ENCODE assay signal across 22 mouse cellular contexts in genomic region chr11:34277047-34277445, GRCm38 (mm10). TPM values are rescaled to one million over a fixed set of nuclear protein-coding genes. Genes with fewer than 3 reads are reported as not detected.
DNase-seq lines count a peak whose midpoint lies in the region; ATAC-seq and TF ChIP-seq lines count a peak whose summit lies in the region.
"Had no signal": no experiment of that assay in that cellular context is flagged by ENCODE, and none has a peak within 500 bp of the region (broad histone marks: within the 10 kb centered on the region; RNA-seq: fewer than 3 reads in every experiment).

No protein-coding gene starts in this region.

- 0 out of 2 replicates have a peak overlapping the region, but pooled peaks have one; percentile 17 for H3K27ac ChIP-seq in forebrain, embryonic 13.5 days
- H3K27ac ChIP-seq in forebrain, embryonic 10.5 days, result no peak overlapping the region
- no peak overlapping the region for H3K27ac ChIP-seq in midbrain, embryonic 15.5 days
- H3K27ac ChIP-seq in stomach, postnatal 0 days (replicated peaks), result no peak overlapping the region
- H3K27ac ChIP-seq in limb, embryonic 10.5 days, result no peak overlapping the region
- H3K27ac ChIP-seq: embryonic facial prominence, embryonic 13.5 days; heart, embryonic 10.5 days; kidney, embryonic 15.5 days; liver, embryonic 13.5 days had no signal

- ATAC-seq in forebrain, embryonic 13.5 days, result peak; percentile 54
- peak; percentile 28; the same call in 1 of the 2 replicates for ATAC-seq in midbrain, embryonic 15.5 days (replicated peaks)
- no peak for ATAC-seq in erythroid progenitor cell, adult 5-6 weeks (replicated peaks; ENCODE audit: low FRiP score, poor library complexity, severe bottlenecking)
- ATAC-seq in stomach, postnatal 0 days (ENCODE audit: low FRiP score, low TSS enrichment), result no peak
- ATAC-seq: intestine, postnatal 0 days had no signal

- H3K4me1 ChIP-seq in forebrain, embryonic 13.5 days, result peaks cover 26% of the 10 kb centered on the region
- H3K4me1 ChIP-seq in forebrain, embryonic 10.5 days, result peaks cover 20% of the 10 kb centered on the region
- H3K4me1 ChIP-seq in midbrain, embryonic 15.5 days, result peaks cover 9% of the 10 kb centered on the region
- no peaks in the 10 kb centered on the region for H3K4me1 ChIP-seq in stomach, postnatal 0 days (replicated peaks; ENCODE audit: control insufficient read depth, insufficient read depth)
- peaks cover 11% of the 10 kb centered on the region for H3K4me1 ChIP-seq in limb, embryonic 10.5 days
- H3K4me1 ChIP-seq: heart, embryonic 10.5 days; kidney, embryonic 15.5 days; liver, embryonic 13.5 days had no signal

- TF ChIP-seq EP300 in stomach, postnatal 0 days (optimal IDR thresholded peaks at IDR 0.05), result no peak

- no peak for DNase-seq in forebrain, embryonic 10.5 days (ENCODE audit: extremely low spot score, low spot score)
- peak; percentile 19 for DNase-seq in retina, postnatal 1 day
- no peak for DNase-seq in retina, embryonic 14.5 days (ENCODE audit: low spot score)
- DNase-seq in stomach, postnatal 0 days (ENCODE audit: low spot score), result no peak
- DNase-seq in limb, embryonic 10.5 days (ENCODE audit: low spot score), result no peak
- DNase-seq: adrenal gland, postnatal 10 days; cerebellum, adult 2 months; cerebellum, postnatal 36 days; gastrocnemius, postnatal 10 days; kidney, postnatal 36 days; liver, embryonic 13.5 days; lung, adult 2 months; lung, postnatal 14 days; thymus, adult 2 months had no signal

- H3K4me3 ChIP-seq in forebrain, embryonic 13.5 days, result no peak overlapping the region
- H3K4me3 ChIP-seq in forebrain, embryonic 10.5 days, result no peak overlapping the region
- no peak overlapping the region for H3K4me3 ChIP-seq in midbrain, embryonic 15.5 days
- H3K4me3 ChIP-seq in stomach, postnatal 0 days (ENCODE audit: low read depth, low read length), result no peak overlapping the region
- H3K4me3 ChIP-seq in limb, embryonic 10.5 days, result no peak overlapping the region
- H3K4me3 ChIP-seq: embryonic facial prominence, embryonic 13.5 days; heart, embryonic 10.5 days; kidney, embryonic 15.5 days; liver, embryonic 13.5 days had no signal

- H3K9ac ChIP-seq in forebrain, embryonic 13.5 days, result no peak overlapping the region
- no peak overlapping the region for H3K9ac ChIP-seq in midbrain, embryonic 15.5 days
- no peak overlapping the region for H3K9ac ChIP-seq in stomach, postnatal 0 days (ENCODE audit: low read length)
- H3K9ac ChIP-seq: embryonic facial prominence, embryonic 13.5 days; kidney, embryonic 15.5 days; liver, embryonic 13.5 days had no signal

- TF ChIP-seq CTCF in stomach, postnatal 0 days (IDR thresholded peaks at IDR 0.05; ENCODE audit: low read depth), result no peak

- peak overlapping the region; percentile 48 for H3K4me2 ChIP-seq in forebrain, embryonic 13.5 days
- peak overlapping the region; percentile 32 for H3K4me2 ChIP-seq in midbrain, embryonic 15.5 days
- no peak overlapping the region for H3K4me2 ChIP-seq in stomach, postnatal 0 days (replicated peaks; ENCODE audit: low read depth)
- H3K4me2 ChIP-seq: embryonic facial prominence, embryonic 13.5 days; kidney, embryonic 15.5 days; liver, embryonic 13.5 days had no signal

- 14% methylated on average over 3 of the region's 3 CpGs for WGBS in forebrain, embryonic 13.5 days
- 55% methylated on average over 3 of the region's 3 CpGs for WGBS in forebrain, embryonic 10.5 days
- WGBS in midbrain, embryonic 15.5 days, result 31% methylated on average over 3 of the region's 3 CpGs
- 54% methylated on average over 3 of the region's 3 CpGs for WGBS in stomach, postnatal 0 days
- WGBS in limb, embryonic 10.5 days, result 71% methylated on average over 3 of the region's 3 CpGs

- no peaks in the 10 kb centered on the region for H3K9me3 ChIP-seq in forebrain, embryonic 13.5 days (replicated peaks)
- H3K9me3 ChIP-seq in forebrain, embryonic 10.5 days, result no peaks in the 10 kb centered on the region
- no peaks in the 10 kb centered on the region for H3K9me3 ChIP-seq in midbrain, embryonic 15.5 days
- no peaks in the 10 kb centered on the region for H3K9me3 ChIP-seq in stomach, postnatal 0 days (ENCODE audit: control insufficient read depth, low read length)
- H3K9me3 ChIP-seq in limb, embryonic 10.5 days (replicated peaks), result no peaks in the 10 kb centered on the region
- H3K9me3 ChIP-seq: embryonic facial prominence, embryonic 13.5 days; heart, embryonic 10.5 days; kidney, embryonic 15.5 days; liver, embryonic 13.5 days had no signal

- H3K27me3 ChIP-seq in forebrain, embryonic 13.5 days, result no peaks in the 10 kb centered on the region
- H3K27me3 ChIP-seq in forebrain, embryonic 10.5 days (ENCODE audit: poor library complexity, severe bottlenecking), result peaks cover 61% of the 10 kb centered on the region
- peaks cover 7% of the 10 kb centered on the region; the same call in 1 of the 2 replicates for H3K27me3 ChIP-seq in midbrain, embryonic 15.5 days (replicated peaks)
- no peaks in the 10 kb centered on the region for H3K27me3 ChIP-seq in stomach, postnatal 0 days (ENCODE audit: control insufficient read depth, insufficient read depth, low read length)
- H3K27me3 ChIP-seq in limb, embryonic 10.5 days (ENCODE audit: low read depth, poor library complexity, severe bottlenecking), result no peaks in the 10 kb centered on the region
- H3K27me3 ChIP-seq: embryonic facial prominence, embryonic 13.5 days; kidney, embryonic 15.5 days; liver, embryonic 13.5 days had no signal

- H3K36me3 ChIP-seq in forebrain, embryonic 13.5 days (ENCODE audit: poor library complexity, severe bottlenecking), result no peaks in the 10 kb centered on the region
- H3K36me3 ChIP-seq in forebrain, embryonic 10.5 days (replicated peaks), result no peaks in the 10 kb centered on the region
- no peaks in the 10 kb centered on the region for H3K36me3 ChIP-seq in midbrain, embryonic 15.5 days (replicated peaks)
- no peaks in the 10 kb centered on the region for H3K36me3 ChIP-seq in stomach, postnatal 0 days (ENCODE audit: control insufficient read depth, insufficient read depth, low read length)
- H3K36me3 ChIP-seq in limb, embryonic 10.5 days, result no peaks in the 10 kb centered on the region
- H3K36me3 ChIP-seq: embryonic facial prominence, embryonic 13.5 days; heart, embryonic 10.5 days; kidney, embryonic 15.5 days; liver, embryonic 13.5 days had no signal

RNA-seq across cellular contexts. Expression of gene Fam196b, which starts 37.6 kb away (rescaled TPM):
- polyA plus RNA-seq in forebrain, embryonic 13.5 days (2015; fragmentation: Nextera tagmentation; extraction: Ambion mirVana), result 1.4 and 1.5 TPM in 2 replicates
- polyA plus RNA-seq in forebrain, embryonic 10.5 days (2016; fragmentation: Nextera tagmentation; extraction: Ambion mirVana), result 0.36 TPM in 2 replicates
- 5.1 and 6.4 TPM in 2 replicates for polyA plus RNA-seq in midbrain, embryonic 15.5 days (2015; fragmentation: Nextera tagmentation; extraction: Ambion mirVana)
- total RNA-seq in erythroid progenitor cell, adult 5-6 weeks (2015; ENCODE audit: low replicate concordance), result not detected in 2 replicates
- total RNA-seq in erythroid progenitor cell, adult 5-6 weeks (2017; ENCODE audit: low replicate concordance), result not detected in 2 replicates
- 0.12 and 0.16 TPM in 2 replicates for polyA plus RNA-seq in stomach, postnatal 0 days (2015; fragmentation: Nextera tagmentation; extraction: Ambion mirVana)
- polyA plus RNA-seq in limb, embryonic 10.5 days (2016; fragmentation: Nextera tagmentation; extraction: Ambion mirVana), result 0.25 and 0.54 TPM in 2 replicates
- total RNA-seq: granulocyte monocyte progenitor cell, adult 5-6 weeks had no signal

Comparison
In these comparisons a context has a peak if more than half of its experiments do, and no peak if none do; other contexts are left out.
1. ATAC-seq: peak in forebrain, embryonic 13.5 days (single experiment) and midbrain, embryonic 15.5 days (single experiment); none in erythroid progenitor cell, adult 5-6 weeks (single experiment) and stomach, postnatal 0 days (single experiment).